Mouse (Mus musculus) hindbrain, embryonic 14.5 days (tissue): Measurements from ENCODE around the gene Cd46. TPM values are rescaled to one million over a fixed set of nuclear protein-coding genes. Genes with fewer than 3 reads are reported as not detected.

Experiments
- ATAC-seq: fragments of 200-750 bp; cut with Nextera tagmentation; 2 replicates; pipeline ENCODE4 v1.8.0; 2017; ENCODE audit warnings: moderate number of reproducible peaks, mild to moderate bottlenecking, moderate TSS enrichment, moderate library complexity; ENCODE audit not compliant: low FRiP score
- DNase-seq: peaks from one replicate; pipeline ENCODE4 v3.0.0-alpha.2; 2015; ENCODE audit warnings: low spot score
- H3K27ac ChIP-seq: fragments of 300-500 bp; sonication (generic); 2 replicates; pipeline ENCODE4 v1.5.1; 2014; ENCODE audit warnings: mild to moderate bottlenecking, moderate library complexity
- H3K27me3 ChIP-seq: fragments of 300-500 bp; sonication (generic); 2 replicates; pipeline ENCODE4 v1.6.1; 2014; ENCODE audit warnings: mild to moderate bottlenecking, low read length, mixed read lengths; ENCODE audit not compliant: control insufficient read depth, insufficient read depth
- H3K36me3 ChIP-seq: fragments of 300-500 bp; sonication (generic); replicated peaks from 2 replicates; pipeline ENCODE4 v1.6.1; 2014; ENCODE audit not compliant: control insufficient read depth, insufficient read depth
- H3K4me1 ChIP-seq: fragments of 300-500 bp; sonication (generic); replicated peaks from 2 replicates; pipeline ENCODE4 v1.6.1; 2014; ENCODE audit warnings: antibody characterized with exemption, low read length, mixed read lengths; ENCODE audit not compliant: control insufficient read depth, insufficient read depth
- H3K4me2 ChIP-seq: fragments of 300-500 bp; sonication (generic); replicated peaks from 2 replicates; pipeline ENCODE4 v1.6.1; 2014; ENCODE audit warnings: mild to moderate bottlenecking, moderate library complexity
- H3K4me3 ChIP-seq: fragments of 300-500 bp; sonication (generic); replicated peaks from 2 replicates; pipeline ENCODE4 v1.5.1; 2014; ENCODE audit warnings: mild to moderate bottlenecking, low read length
- H3K9ac ChIP-seq: fragments of 300-500 bp; sonication (generic); 2 replicates; pipeline ENCODE4 v1.6.1; 2014
- H3K9me3 ChIP-seq: fragments of 300-500 bp; sonication (generic); 2 replicates; pipeline ENCODE4 v1.6.1; 2016; ENCODE audit warnings: low read length; ENCODE audit not compliant: control insufficient read depth
- whole genome bisulfite sequencing: fragments of 180-500 bp; shearing (Covaris S2); extraction: QIAGEN DNeasy Blood & Tissue Kit; methylation state at CpG from one replicate; pipeline ENCODE4 v1.1.7; 2014; 5-methylcytosine and 5-hydroxymethylcytosine counted together
- polyA plus RNA-seq: library from polyadenylated mRNA; unstranded; fragments of >200 nt; fragmentation: Nextera tagmentation; extraction: Ambion mirVana; gene quantifications from 2 replicates; pipeline ENCODE4 v1.2.1, GENCODE M21; 2014

Cd46 gene
- polyA plus RNA-seq, 1 experiment from 2014 or later, result 1.7 TPM

GRCm38 (mm10) chr1:195098004-195098403 is 6.0 kb upstream of the Cd46 start:
- Histone ChIP-seq H3K27me3 (no peaks in the 10 kb centered on the region), H3K9me3 (no peaks in the 10 kb centered on the region), H3K4me3 (no peak overlapping the region), H3K4me1 (no peaks in the 10 kb centered on the region), H3K27ac (no peak overlapping the region), H3K4me2 (no peak overlapping the region), H3K9ac (no peak overlapping the region), H3K36me3 (peaks cover 18% of the 10 kb centered on the region)
- ATAC-seq, result no peak
- WGBS, result 97% methylated on average over 1 of the region's 1 CpGs
- DNase-seq, result no peak

- Histone ChIP-seq H3K9me3 (no peaks in the 10 kb centered on the region), H3K27ac (no peak overlapping the region), H3K4me3 (peak overlapping the region; percentile 25), H3K4me1 (0 out of 2 replicates have a peak, but pooled peaks cover 7% of the 10 kb centered on the region), H3K4me2 (peak overlapping the region; percentile 53), H3K36me3 (peaks cover 3% of the 10 kb centered on the region; the same call in 1 of the 2 replicates), H3K9ac (0 out of 2 replicates have a peak overlapping the region, but pooled peaks have one; percentile 36), H3K27me3 (no peaks in the 10 kb centered on the region)
- peak; percentile 79 for ATAC-seq
- WGBS, result 23% methylated on average over 11 of the region's 11 CpGs
- DNase-seq, result no peak
These were observed 290 bp downstream of the Cd46 start for GRCm38 (mm10) chr1:195091699-195092219.

GRCm38 (mm10) chr1:195082142-195082541 is 9.9 kb downstream of the Cd46 start:
- no peak overlapping the region for H3K9ac ChIP-seq
- H3K36me3 ChIP-seq, result no peaks in the 10 kb centered on the region
- H3K27me3 ChIP-seq, result no peaks in the 10 kb centered on the region
- H3K9me3 ChIP-seq, result no peaks in the 10 kb centered on the region
- H3K27ac ChIP-seq, result no peak overlapping the region
- DNase-seq (no peak), ATAC-seq (no peak)
- H3K4me2 ChIP-seq, result no peak overlapping the region
- no peak overlapping the region for H3K4me3 ChIP-seq
- H3K4me1 ChIP-seq, result no peaks in the 10 kb centered on the region

GRCm38 (mm10) chr1:195040437-195040836 is 51.6 kb downstream of the Cd46 start:
- no peaks in the 10 kb centered on the region for H3K4me1 ChIP-seq
- no peaks in the 10 kb centered on the region for H3K36me3 ChIP-seq
- ATAC-seq (peak; percentile 71), DNase-seq (peak; percentile 69)
- H3K27me3 ChIP-seq, result no peaks in the 10 kb centered on the region
- H3K4me3 ChIP-seq, result no peak overlapping the region
- H3K4me2 ChIP-seq, result no peak overlapping the region
- no peak overlapping the region for H3K9ac ChIP-seq
- no peak overlapping the region for H3K27ac ChIP-seq
- no peaks in the 10 kb centered on the region for H3K9me3 ChIP-seq

GRCm38 (mm10) chr1:195038386-195038785 is 53.7 kb downstream of the Cd46 start:
- Histone ChIP-seq H3K36me3 (no peaks in the 10 kb centered on the region), H3K27ac (no peak overlapping the region), H3K4me2 (no peak overlapping the region), H3K9ac (no peak overlapping the region), H3K4me1 (no peaks in the 10 kb centered on the region), H3K4me3 (no peak overlapping the region), H3K9me3 (no peaks in the 10 kb centered on the region), H3K27me3 (no peaks in the 10 kb centered on the region)
- DNase-seq (no peak), ATAC-seq (no peak)
- 68% methylated on average over 1 of the region's 1 CpGs for WGBS

- H3K4me3 ChIP-seq, result no peak overlapping the region
- no peak overlapping the region for H3K9ac ChIP-seq
- H3K4me2 ChIP-seq, result no peak overlapping the region
- no peak for DNase-seq
- no peaks in the 10 kb centered on the region for H3K4me1 ChIP-seq
- H3K27ac ChIP-seq, result no peak overlapping the region
- 92% methylated on average over 1 of the region's 1 CpGs for WGBS
- no peaks in the 10 kb centered on the region for H3K36me3 ChIP-seq
- no peaks in the 10 kb centered on the region for H3K9me3 ChIP-seq
- ATAC-seq, result no peak
- no peaks in the 10 kb centered on the region for H3K27me3 ChIP-seq
These were observed 54.1 kb downstream of the Cd46 start for GRCm38 (mm10) chr1:195037985-195038384.

GRCm38 (mm10) chr1:195037483-195037882 is 54.6 kb downstream of the Cd46 start:
- WGBS, result 91% methylated on average over 6 of the region's 6 CpGs
- no peaks in the 10 kb centered on the region for H3K9me3 ChIP-seq
- H3K4me2 ChIP-seq, result no peak overlapping the region
- no peak overlapping the region for H3K27ac ChIP-seq
- H3K9ac ChIP-seq, result no peak overlapping the region
- no peaks in the 10 kb centered on the region for H3K36me3 ChIP-seq
- H3K4me3 ChIP-seq, result no peak overlapping the region
- no peak for ATAC-seq
- DNase-seq, result no peak
- no peaks in the 10 kb centered on the region for H3K27me3 ChIP-seq
- no peaks in the 10 kb centered on the region for H3K4me1 ChIP-seq

GRCm38 (mm10) chr1:195033941-195034340 is 58.1 kb downstream of the Cd46 start:
- Histone ChIP-seq H3K27me3 (no peaks in the 10 kb centered on the region), H3K4me3 (no peak overlapping the region), H3K36me3 (no peaks in the 10 kb centered on the region), H3K9me3 (no peaks in the 10 kb centered on the region), H3K27ac (no peak overlapping the region), H3K4me1 (no peaks in the 10 kb centered on the region), H3K4me2 (no peak overlapping the region), H3K9ac (no peak overlapping the region)
- ATAC-seq (no peak), DNase-seq (no peak)
- 68% methylated on average over 1 of the region's 1 CpGs for WGBS

GRCm38 (mm10) chr1:195032738-195033137 is 59.3 kb downstream of the Cd46 start:
- no peak for ATAC-seq
- no peak overlapping the region for H3K27ac ChIP-seq
- no peak overlapping the region for H3K9ac ChIP-seq
- WGBS, result 92% methylated on average over 1 of the region's 1 CpGs
- H3K36me3 ChIP-seq, result no peaks in the 10 kb centered on the region
- no peak overlapping the region for H3K4me3 ChIP-seq
- H3K27me3 ChIP-seq, result no peaks in the 10 kb centered on the region
- H3K9me3 ChIP-seq, result no peaks in the 10 kb centered on the region
- H3K4me2 ChIP-seq, result no peak overlapping the region
- no peak for DNase-seq
- no peaks in the 10 kb centered on the region for H3K4me1 ChIP-seq

GRCm38 (mm10) chr1:195031786-195032185 is 60.3 kb downstream of the Cd46 start:
- Histone ChIP-seq H3K27me3 (no peaks in the 10 kb centered on the region), H3K9me3 (no peaks in the 10 kb centered on the region), H3K27ac (no peak overlapping the region), H3K4me2 (no peak overlapping the region), H3K4me3 (no peak overlapping the region), H3K36me3 (no peaks in the 10 kb centered on the region), H3K9ac (no peak overlapping the region), H3K4me1 (no peaks in the 10 kb centered on the region)
- DNase-seq, result no peak
- ATAC-seq, result no peak
